Mouse (Mus musculus) kidney, postnatal 0 days (tissue): ENCODE measurements around the gene Usp35. TPM values are rescaled to one million over a fixed set of nuclear protein-coding genes. Genes with fewer than 3 reads are reported as not detected.
A peak's percentile ranks its signal among the peaks of the same experiment; 100 is the strongest.

ENCODE experiments used
- ATAC-seq: fragments of 200-750 bp; cut with Nextera tagmentation; replicated peaks from 2 replicates; pipeline ENCODE4 v1.8.0; 2017; ENCODE audit warnings: low read depth, moderate number of reproducible peaks, moderate TSS enrichment, moderate library complexity; ENCODE audit not compliant: low FRiP score
- DNase-seq: peaks from one replicate; pipeline ENCODE4 v3.0.0-alpha.2; 2016; ENCODE audit warnings: low spot score
- H3K27ac ChIP-seq: fragments of 300-500 bp; sonication (generic); 2 replicates; pipeline ENCODE4 v1.5.1; 2014; ENCODE audit warnings: mild to moderate bottlenecking
- H3K27me3 ChIP-seq: fragments of 300-500 bp; sonication (generic); 2 replicates; pipeline ENCODE4 v1.6.1; 2014; ENCODE audit warnings: low read length, mixed read lengths; ENCODE audit not compliant: insufficient read depth
- H3K36me3 ChIP-seq: fragments of 300-500 bp; sonication (generic); 2 replicates; pipeline ENCODE4 v1.6.1; 2014; ENCODE audit warnings: low read length, mixed read lengths; ENCODE audit not compliant: insufficient read depth
- H3K4me1 ChIP-seq: fragments of 300-500 bp; sonication (generic); replicated peaks from 2 replicates; pipeline ENCODE4 v1.6.1; 2014; ENCODE audit warnings: antibody characterized with exemption, low read length, mixed read lengths; ENCODE audit not compliant: insufficient read depth
- H3K4me2 ChIP-seq: fragments of 300-500 bp; sonication (generic); 2 replicates; pipeline ENCODE4 v1.6.1; 2014; ENCODE audit warnings: mild to moderate bottlenecking, low read length, moderate library complexity, mixed read lengths
- H3K4me3 ChIP-seq: fragments of 300-500 bp; sonication (generic); replicated peaks from 2 replicates; pipeline ENCODE4 v1.5.1; 2014; ENCODE audit warnings: low read depth, low read length
- H3K9ac ChIP-seq: fragments of 300-500 bp; sonication (generic); 2 replicates; pipeline ENCODE4 v1.6.1; 2014; ENCODE audit warnings: low read depth, low read length
- H3K9me3 ChIP-seq: fragments of 300-500 bp; sonication (generic); replicated peaks from 2 replicates; pipeline ENCODE4 v1.6.1; 2016; ENCODE audit warnings: low read length, inconsistent platforms, mixed read lengths
- CTCF ChIP-seq: IDR thresholded peaks from 2 replicates; pipeline ENCODE4 v1.5.1; 2016; ENCODE audit warnings: antibody characterized with exemption, low read depth, mild to moderate bottlenecking, moderate library complexity
- whole genome bisulfite sequencing: fragments of 180-500 bp; shearing (Covaris S2); extraction: QIAGEN DNeasy Blood & Tissue Kit; methylation state at CpG from one replicate; pipeline ENCODE4 v1.1.7; 2014; 5-methylcytosine and 5-hydroxymethylcytosine counted together
- polyA plus RNA-seq: library from polyadenylated mRNA; unstranded; fragments of >200 nt; fragmentation: Nextera tagmentation; extraction: Ambion mirVana; gene quantifications from 2 replicates; pipeline ENCODE4 v1.2.1, GENCODE M21; 2015

The Usp35 gene
- polyA plus RNA-seq: 0.91 and 1.1 TPM in 2 replicates

DNA sequence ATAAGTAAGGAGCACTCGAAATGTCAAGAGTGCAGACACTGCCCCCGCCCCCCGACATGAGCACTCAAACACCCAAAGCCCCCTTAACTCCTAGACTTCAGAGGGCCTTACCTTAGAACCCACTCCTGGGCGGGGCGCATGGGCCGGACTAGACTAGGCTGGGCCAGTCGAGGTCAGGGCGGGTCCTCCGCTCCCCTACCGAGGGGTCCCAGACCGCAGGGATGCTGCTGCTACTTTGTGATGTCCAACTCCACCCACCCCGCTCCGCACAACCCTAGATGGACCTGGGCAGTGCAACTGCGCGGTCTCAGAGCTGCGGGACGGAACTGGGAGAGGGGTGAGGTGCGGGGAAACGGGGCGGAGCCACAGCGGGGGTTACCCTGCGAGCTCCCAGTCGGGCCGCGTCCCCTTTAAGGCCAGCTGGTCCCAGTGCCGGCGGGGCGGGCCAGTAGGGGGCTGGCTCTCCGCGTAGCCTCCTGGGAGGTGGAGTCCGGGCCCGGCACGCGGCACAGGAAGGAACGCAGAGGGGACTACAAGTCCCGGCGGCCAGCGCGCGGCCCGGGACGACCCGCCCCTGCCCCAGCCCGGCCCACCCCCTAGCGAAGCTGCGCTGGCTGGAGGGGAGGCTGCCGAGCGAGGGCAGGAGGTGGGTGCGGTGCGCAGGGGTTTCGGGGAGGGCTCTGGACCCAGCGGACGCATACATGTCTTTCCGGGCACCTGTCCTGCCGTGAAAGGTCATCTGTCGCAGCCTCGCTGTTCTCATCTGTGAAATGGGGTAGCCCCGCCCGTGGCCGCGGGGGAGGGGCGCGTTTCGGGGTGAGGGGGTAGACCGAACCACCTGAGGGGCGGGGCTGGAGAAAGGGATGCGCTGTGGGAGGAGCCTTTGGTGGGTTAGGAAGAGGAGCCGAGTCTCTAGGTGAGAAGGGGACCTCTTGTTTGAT is at the start of gene Usp35, which contains the start of gene Kctd21:
Usp35 (minus strand) TSS at position 295 of the 941 bp plus-strand sequence.
Kctd21 (plus strand) TSS at position 602 of the 941 bp plus-strand sequence.
- Histone ChIP-seq H3K4me2 (peak within 1 kb of the TSS; percentile 89), H3K4me3 (peak within 1 kb of the TSS; percentile 73), H3K27ac (no peak within 1 kb of the TSS), H3K4me1 (peaks cover 15% of the 10 kb centered on the region), H3K9me3 (no peaks in the 10 kb centered on the region), H3K36me3 (no peaks in the 10 kb centered on the region), H3K27me3 (no peaks in the 10 kb centered on the region), H3K9ac (peak within 1 kb of the TSS; percentile 69)
- DNase-seq: peak; percentile 97
- ATAC-seq: peak; percentile 99
- TF ChIP-seq CTCF: peak; percentile 56
- WGBS: under 1% methylated on average over 68 of the region's 68 CpGs

DNA sequence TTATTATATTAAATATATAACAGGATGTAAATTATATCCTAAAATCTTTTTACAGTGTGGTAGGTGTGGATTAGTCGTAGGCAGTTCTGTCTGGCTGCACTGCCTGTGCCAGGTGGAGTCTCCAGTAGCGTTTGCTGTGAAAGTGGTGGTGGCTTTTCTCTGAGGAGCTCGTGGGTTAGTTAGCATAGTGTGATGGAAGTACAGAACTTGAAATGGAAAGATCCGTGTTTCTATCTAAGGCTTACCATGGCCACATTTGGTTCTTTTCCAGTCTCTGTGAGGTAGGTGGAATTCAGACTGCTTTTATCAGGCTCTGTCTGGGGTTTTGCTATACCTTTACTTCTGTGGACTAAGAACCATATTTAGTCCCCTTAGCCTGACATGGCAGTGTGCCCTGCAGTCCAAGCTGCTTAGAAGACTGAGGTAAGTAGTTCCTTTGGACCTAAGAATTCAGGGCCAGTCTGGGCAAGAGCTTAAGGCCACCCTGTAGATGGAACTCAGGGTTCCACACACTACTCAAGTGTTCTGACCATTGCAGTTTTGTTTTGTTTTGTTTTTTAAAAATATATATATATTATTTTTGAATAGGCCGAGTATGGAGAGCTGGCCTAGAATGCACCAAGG is 48.8 kb upstream of the Usp35 start:
- H3K4me1 ChIP-seq: no peaks in the 10 kb centered on the region
- H3K9ac ChIP-seq: no peak overlapping the region
- no peak overlapping the region for H3K27ac ChIP-seq
- no peaks in the 10 kb centered on the region for H3K9me3 ChIP-seq
- DNase-seq (no peak), ATAC-seq (no peak)
- H3K27me3 ChIP-seq: no peaks in the 10 kb centered on the region
- H3K4me2 ChIP-seq: no peak overlapping the region
- no peak overlapping the region for H3K4me3 ChIP-seq
- TF ChIP-seq CTCF: no peak
- WGBS: 89% methylated on average over 5 of the region's 5 CpGs
- peaks cover 62% of the 10 kb centered on the region for H3K36me3 ChIP-seq

DNA sequence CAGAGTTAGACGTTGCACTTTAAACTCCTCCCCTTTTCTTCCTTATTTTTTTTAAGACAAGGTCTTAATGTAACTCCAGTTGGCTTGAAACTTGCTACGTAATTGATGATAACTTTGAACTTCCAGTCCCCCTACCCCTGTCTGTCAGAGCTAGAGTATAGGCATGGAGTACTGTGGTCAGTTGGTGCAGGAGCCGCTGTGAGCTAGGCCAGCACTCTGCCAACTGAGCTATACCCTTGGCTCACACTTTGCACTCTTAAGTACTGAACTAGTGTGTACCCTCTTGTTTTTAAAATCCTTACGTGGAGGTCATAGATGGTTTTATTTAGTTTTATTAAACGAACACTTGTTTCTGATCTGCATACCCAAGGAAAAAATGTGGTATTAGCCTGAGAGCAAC is 47.5 kb upstream of the Usp35 start:
- no peaks in the 10 kb centered on the region for H3K27me3 ChIP-seq
- H3K9ac ChIP-seq: no peak overlapping the region
- peaks cover 59% of the 10 kb centered on the region for H3K36me3 ChIP-seq
- no peak for DNase-seq
- H3K4me1 ChIP-seq: no peaks in the 10 kb centered on the region
- WGBS: 89% methylated on average over 5 of the region's 5 CpGs
- no peak overlapping the region for H3K27ac ChIP-seq
- no peaks in the 10 kb centered on the region for H3K9me3 ChIP-seq
- TF ChIP-seq CTCF: no peak
- H3K4me2 ChIP-seq: no peak overlapping the region
- no peak overlapping the region for H3K4me3 ChIP-seq
- no peak for ATAC-seq

DNA sequence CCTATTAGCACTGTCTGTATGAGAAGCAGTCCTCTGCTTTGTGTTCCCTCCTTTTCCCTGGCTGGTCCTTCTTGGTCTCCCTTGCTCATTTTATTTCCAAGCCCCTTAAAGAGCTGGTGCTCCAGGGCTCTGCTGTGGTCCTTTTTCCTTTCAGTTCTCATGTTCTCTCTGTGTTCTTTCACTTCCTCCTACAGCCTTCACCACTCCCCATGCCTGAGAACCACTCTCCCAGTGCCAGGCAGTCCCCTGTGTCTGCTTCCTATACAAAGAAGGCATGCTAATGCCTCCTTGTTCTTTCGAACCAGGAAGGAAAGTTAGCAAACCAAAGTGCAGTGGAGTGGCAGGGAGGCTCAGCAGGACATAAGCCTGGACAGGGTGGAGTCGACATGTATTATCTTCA is 44.1 kb upstream of the Usp35 start:
- DNase-seq: no peak
- Histone ChIP-seq H3K4me2 (no peak overlapping the region), H3K36me3 (peaks cover 39% of the 10 kb centered on the region; the same call in 1 of the 2 replicates), H3K27me3 (no peaks in the 10 kb centered on the region), H3K27ac (no peak overlapping the region), H3K9ac (no peak overlapping the region), H3K9me3 (no peaks in the 10 kb centered on the region), H3K4me1 (peaks cover 8% of the 10 kb centered on the region), H3K4me3 (no peak overlapping the region)
- TF ChIP-seq CTCF: no peak
- no peak for ATAC-seq
- WGBS: 79% methylated on average over 2 of the region's 2 CpGs

DNA sequence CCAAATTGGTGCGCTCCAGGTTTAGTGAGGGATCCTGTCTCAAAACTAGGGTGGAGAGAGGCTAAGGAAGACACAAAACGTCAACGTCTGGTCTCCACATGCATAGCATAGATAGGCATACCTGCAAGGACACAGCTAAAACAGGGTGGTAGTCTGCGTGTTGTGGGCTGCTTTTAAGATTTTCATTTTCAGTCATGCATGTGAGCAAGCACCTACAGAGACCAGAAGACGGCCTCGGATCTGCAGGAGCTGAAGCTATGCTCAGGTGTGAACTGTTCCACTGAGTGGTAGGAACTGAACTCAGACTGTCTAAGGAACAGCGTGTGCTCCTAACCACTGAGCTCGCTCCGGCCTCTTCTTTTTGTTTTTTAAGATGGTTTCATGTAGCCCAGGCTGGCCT is 43.3 kb upstream of the Usp35 start:
- Histone ChIP-seq H3K27ac (no peak overlapping the region), H3K36me3 (peaks cover 35% of the 10 kb centered on the region; the same call in 1 of the 2 replicates)
- 95% methylated on average over 9 of the region's 9 CpGs for WGBS

DNA sequence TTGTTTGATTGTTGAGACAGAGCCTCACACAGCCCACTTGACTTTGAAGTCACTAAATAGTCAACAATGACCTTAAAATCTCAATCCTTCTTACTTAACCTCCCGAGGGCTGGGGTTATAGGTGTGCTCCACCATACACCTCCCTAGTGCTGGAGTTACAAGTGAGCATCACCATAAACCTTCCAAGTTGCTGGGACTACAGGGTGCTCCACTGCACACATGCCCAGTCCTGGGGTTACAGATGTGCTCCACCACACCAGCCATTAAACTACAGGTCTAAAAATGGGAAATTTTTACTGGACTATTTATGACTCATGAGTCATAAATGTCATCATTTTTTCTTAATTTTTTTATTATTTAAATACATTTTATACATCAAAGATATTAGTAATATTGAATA is 34.1 kb upstream of the Usp35 start:
- Histone ChIP-seq H3K36me3 (no peaks in the 10 kb centered on the region), H3K4me2 (no peak overlapping the region), H3K9me3 (no peaks in the 10 kb centered on the region), H3K27me3 (no peaks in the 10 kb centered on the region), H3K4me1 (peaks cover 2% of the 10 kb centered on the region; the same call in 1 of the 2 replicates), H3K9ac (no peak overlapping the region), H3K27ac (no peak overlapping the region), H3K4me3 (no peak overlapping the region)
- 74% methylated on average over 1 of the region's 1 CpGs for WGBS
- DNase-seq: no peak
- ATAC-seq: no peak
- no peak for TF ChIP-seq CTCF

More for the DNA sequence above, 43.3 kb upstream of the Usp35 start:
- no peak for DNase-seq
- Histone ChIP-seq H3K27me3 (no peaks in the 10 kb centered on the region), H3K9ac (no peak overlapping the region), H3K4me3 (no peak overlapping the region), H3K4me1 (peaks cover 11% of the 10 kb centered on the region), H3K4me2 (no peak overlapping the region), H3K9me3 (no peaks in the 10 kb centered on the region)
- no peak for ATAC-seq
- TF ChIP-seq CTCF: no peak
